Mouse (Mus musculus) thymus, postnatal 4 days (tissue): ENCODE measurements at regions not wholly inside any gene's neighbourhood (a gene's known extent, or its start where the extent isn't known, plus 50 kb on each side); places are given as distances from the start of the nearest gene placed in this dataset.
A peak's percentile ranks its signal among the peaks of the same experiment; 100 is the strongest.

Experiments
- DNase-seq: peaks from one replicate; pipeline ENCODE4 v3.0.0; 2021

- no peak for DNase-seq
These were observed 195.0 kb downstream of the Pdgfra start for GRCm38 (mm10) chr5:75346836-75347773.

- no peak for DNase-seq
These were observed 195.7 kb downstream of the Pdgfra start for GRCm38 (mm10) chr5:75347774-75348116.

DNA sequence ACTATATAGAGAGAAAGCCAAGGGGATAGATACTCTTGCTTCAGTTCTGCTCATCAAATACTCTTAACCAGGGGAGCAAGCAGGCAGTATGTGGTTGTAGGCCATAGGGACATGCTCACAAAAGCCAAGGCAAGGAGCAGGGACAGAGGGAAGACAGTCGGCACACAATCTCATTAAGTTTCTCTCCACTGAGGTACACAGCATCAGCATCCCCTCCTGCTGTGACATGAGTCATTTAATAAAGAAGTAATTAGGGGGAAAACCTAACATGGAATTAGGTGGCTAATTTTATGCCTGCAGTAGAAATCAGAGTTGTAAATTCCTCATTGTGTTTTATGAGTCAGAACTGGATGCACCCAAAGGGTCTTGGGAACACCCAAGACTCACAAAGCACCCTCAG is 203.2 kb downstream of the Pdgfra start:
- DNase-seq: no peak

DNA sequence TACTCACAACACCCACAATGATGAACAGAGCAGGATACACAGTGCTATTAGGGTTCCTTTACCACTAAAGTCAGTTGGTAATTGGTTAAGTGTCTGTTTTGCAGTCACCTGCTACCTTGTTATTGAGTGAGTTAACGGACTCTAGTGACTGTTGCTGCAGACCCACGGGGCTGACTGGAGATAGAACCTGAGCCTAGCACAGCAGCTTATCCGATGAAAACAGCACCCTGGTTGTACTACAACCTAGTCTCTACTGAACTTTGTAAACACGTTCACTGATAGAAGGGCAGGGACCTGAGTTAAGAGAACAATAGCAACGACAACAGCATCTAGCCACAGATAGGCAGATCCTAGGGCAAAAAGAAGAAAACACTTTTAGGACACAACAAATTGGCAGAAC is 206.8 kb downstream of the Pdgfra start:
- no peak for DNase-seq

DNA sequence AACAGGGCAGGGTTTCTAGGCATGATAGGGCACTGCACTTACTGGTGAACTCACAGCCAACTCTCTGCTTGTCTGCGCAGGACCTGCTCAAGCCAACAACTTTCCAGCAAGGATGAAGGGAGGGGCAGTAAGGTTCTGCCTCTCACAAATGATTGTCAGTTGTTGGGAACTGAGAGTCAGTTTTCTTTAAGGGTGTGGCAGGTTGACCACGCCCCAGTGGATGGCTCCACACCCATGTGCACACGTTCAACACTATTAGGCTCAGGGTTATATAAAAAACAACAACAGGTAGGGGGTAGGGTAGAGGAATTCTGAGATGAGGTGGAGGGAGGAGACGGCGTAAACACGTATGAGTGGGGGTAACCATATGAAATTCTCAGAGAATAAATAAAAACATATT is 210.9 kb upstream of the Kit start:
- no peak for DNase-seq

DNA sequence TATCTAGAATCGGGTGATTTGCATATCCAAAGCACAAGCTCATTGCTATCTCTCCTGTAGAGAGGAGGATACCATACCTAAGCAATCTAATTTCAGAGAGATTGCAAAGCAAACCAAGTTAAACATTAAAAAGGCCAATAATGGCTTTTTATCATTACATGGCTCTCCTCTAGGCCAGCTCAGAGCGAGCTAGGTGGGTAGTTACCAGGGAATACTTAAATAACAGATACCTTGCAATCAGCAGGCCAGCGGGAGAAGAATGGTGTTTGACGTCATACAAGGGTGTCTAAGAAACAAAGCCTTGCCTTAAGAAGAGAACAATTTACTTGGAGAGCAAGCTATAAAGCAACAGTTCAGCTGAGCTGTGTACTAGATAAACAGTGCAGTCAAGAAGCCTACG is 207.4 kb upstream of the Kit start:
- no peak for DNase-seq

- DNase-seq: no peak
These were observed 206.0 kb upstream of the Kit start for GRCm38 (mm10) chr5:75368691-75369090.

GRCm38 (mm10) chr5:75372849-75373248 is 201.9 kb upstream of the Kit start:
- peak; percentile 61 for DNase-seq

GRCm38 (mm10) chr5:75377311-75378300 is 197.1 kb upstream of the Kit start:
- no peak for DNase-seq

GRCm38 (mm10) chr5:75378655-75379054 is 196.1 kb upstream of the Kit start:
- DNase-seq: no peak

DNA sequence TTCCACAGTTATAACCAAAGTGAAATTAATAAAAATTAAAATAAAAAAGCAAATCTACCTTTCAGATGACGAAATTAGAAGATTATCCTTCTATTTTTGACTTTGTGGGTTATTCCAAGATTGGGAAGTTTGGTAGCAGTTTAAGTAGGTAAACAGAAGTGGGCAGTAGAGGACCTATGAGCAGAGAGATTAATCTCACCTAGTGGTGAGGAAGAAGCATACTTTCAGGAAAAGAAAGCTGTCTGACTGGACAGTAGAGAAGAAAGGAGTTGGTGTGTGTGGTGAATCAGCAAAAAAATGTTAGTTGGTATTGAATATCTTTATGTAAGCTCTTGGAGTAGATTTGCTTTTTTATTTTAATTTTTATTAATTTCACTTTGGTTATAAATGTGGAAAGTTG is 194.4 kb upstream of the Kit start:
- no peak for DNase-seq

DNA sequence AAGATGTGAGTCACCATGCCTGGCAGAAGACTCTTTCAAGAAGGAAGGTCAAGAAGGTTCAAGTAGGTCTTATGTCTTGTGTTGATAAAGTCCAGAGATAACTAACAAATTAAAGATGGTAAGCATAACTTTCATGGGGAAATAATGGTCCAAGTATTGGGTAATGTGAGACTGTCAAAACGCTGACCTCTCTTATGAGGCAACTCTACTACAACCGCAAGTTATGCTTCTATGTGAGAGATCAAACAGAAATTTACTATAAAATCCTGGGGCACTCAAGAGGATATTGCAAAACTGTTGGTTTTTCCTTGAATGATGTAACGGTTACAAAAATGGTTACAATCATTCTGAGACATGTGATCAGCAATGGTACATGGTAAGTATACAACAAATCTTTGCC is 192.6 kb upstream of the Kit start:
- no peak for DNase-seq

DNA sequence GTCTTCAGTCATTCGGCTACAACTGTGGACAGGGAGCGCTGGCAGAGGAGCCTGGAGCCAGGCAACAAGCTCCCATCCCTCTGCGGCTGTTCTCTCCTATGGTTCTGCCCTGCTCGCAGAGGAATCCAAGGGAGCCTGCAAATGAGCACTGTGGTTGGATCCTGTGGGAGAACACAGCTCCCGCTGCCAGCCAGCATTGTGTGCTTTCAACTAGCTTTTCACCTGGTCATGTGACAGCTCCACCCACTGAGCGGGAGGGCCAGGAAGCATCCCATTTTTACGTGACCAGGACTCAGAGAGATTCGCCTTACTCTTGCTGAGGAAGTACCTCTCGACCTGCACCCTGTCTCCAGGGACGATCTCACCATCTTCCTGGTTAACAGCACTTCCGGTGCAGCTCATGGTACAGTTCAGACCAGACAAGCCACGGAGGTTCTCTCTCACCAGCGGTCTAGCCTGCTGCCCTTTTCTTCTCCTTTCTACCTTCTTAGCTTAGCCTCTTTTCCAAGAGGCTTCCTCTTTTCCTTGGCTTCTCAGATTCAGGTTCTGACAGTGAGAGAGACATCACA is 186.7 kb upstream of the Kit start:
- peak; percentile 21 for DNase-seq

DNA sequence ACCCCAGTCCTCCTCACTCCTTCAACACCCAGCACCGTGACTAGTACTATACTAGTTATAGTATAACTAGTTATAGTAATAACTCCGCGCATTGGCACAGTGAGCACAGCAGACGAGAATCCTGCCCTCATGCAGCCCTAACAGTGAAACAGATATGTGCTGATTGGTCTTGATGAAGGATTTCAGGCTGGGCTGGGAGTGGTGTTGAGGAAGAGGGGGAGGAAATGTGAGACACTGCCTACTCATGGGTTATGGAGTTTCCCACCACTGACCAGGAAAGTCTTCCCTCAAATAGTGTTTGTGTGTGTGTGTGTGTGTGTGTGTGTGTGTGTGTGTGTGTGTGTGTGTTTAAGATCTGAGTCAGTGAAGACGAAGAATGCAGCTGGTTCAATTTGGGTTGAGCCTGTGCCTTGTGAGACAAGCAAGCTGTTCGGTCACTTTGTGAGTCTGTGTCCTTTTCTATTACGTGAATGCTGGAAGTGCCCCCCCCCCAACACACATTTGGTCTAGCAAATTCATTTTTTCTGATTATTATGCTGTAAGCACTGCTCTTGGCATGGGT is 185.9 kb upstream of the Kit start:
- DNase-seq: no peak

- no peak for DNase-seq
These were observed 185.2 kb upstream of the Kit start for GRCm38 (mm10) chr5:75389433-75389971.

DNA sequence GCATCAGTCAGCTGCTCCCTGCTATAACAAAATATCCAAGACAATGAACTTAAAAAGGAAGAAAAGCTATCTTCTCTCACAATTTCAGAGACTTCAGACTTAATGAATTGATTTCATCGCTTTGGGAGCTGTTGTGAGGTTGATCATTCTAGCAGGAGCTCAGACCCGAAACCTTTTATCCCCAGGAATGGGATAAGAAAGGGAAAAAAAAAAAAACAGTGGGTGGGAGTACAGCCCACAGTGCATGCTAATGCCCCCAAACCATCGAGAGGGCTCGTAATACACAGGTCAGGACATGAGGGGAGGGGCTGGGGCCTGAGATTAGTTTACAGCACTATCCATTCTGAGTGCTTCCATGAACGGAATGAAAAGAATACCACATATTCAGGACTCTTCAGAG is 175.9 kb upstream of the Kit start:
- DNase-seq: no peak

GRCm38 (mm10) chr5:75401734-75402133 is 173.0 kb upstream of the Kit start:
- no peak for DNase-seq

- DNase-seq: no peak
These were observed 172.1 kb upstream of the Kit start for GRCm38 (mm10) chr5:75402631-75403030.

GRCm38 (mm10) chr5:75403531-75403930 is 171.2 kb upstream of the Kit start:
- DNase-seq: no peak

DNA sequence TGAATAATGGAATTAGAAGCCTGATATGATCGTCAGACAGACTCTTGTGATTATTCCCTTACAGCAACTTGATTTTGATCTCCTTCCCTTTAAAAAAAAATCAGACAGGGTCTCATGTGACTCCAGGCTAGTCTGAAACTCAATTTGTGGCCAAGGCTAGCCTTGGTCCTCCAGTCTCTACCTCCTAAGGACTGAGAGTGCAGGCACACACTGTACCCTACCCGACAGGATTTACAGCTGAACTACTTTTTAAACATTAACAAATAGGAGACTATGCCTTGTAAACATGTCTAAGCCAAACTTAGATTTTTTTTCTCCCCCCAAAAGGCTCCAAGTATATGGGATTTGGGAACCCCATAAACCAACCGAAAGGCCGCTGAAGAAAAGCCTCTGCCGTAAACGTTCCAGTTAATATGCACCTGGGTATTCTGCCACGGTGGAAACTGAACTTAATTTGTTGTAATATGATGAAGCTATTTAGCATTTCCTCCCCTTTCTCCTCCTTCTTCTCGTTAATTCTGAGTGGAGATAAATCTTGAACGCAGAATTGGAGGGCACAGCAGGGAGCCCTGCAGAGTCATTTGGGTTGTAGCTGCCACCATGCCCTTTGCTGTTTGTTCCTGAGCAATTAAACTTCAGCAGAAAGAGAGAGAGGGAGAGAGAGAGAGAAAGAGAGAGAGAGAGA is 170.0 kb upstream of the Kit start:
- DNase-seq: no peak

- no peak for DNase-seq
These were observed 169.2 kb upstream of the Kit start for GRCm38 (mm10) chr5:75405496-75405895.

DNA sequence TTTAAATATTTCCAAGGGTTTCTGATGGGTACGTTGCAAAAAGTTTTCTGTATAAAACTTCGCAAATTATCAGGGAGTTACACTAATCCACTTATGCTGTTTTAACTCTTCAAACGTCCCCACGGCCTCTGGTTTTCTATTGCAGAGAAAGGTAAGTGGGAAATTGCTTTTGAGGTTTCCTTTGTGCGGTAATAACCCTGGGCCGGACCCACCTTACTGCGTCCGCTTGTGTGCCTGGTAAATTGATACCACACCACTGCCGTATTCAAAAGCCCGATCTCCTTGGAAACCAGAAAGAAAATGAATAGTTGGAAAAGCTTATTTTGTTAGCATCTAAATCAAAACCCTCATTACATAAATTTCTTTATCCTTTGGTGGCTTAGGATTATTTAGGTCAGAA is 167.0 kb upstream of the Kit start:
- no peak for DNase-seq
